Mouse (Mus musculus) midbrain, embryonic 13.5 days (tissue): ENCODE measurements around the gene Plcb4. TPM values are rescaled to one million over a fixed set of nuclear protein-coding genes. Genes with fewer than 3 reads are reported as not detected.

Experiments used
- ATAC-seq: fragments of 200-750 bp; cut with Nextera tagmentation; 2 replicates; pipeline ENCODE4 v1.8.0; 2017; ENCODE audit warnings: mild to moderate bottlenecking, moderate TSS enrichment, moderate library complexity
- H3K27ac ChIP-seq: fragments of 300-500 bp; sonication (generic); 2 replicates; pipeline ENCODE4 v1.5.1; 2015; ENCODE audit warnings: inconsistent platforms, mild to moderate bottlenecking, moderate library complexity
- H3K27me3 ChIP-seq: fragments of 300-500 bp; sonication (generic); 2 replicates; pipeline ENCODE4 v1.6.1; 2015; ENCODE audit warnings: mild to moderate bottlenecking, inconsistent platforms
- H3K36me3 ChIP-seq: fragments of 300-500 bp; sonication (generic); 2 replicates; pipeline ENCODE4 v1.6.1; 2015; ENCODE audit warnings: mild to moderate bottlenecking, inconsistent platforms
- H3K4me1 ChIP-seq: fragments of 300-500 bp; sonication (generic); replicated peaks from 2 replicates; pipeline ENCODE4 v1.6.1; 2015; ENCODE audit warnings: inconsistent platforms
- H3K4me2 ChIP-seq: fragments of 300-500 bp; sonication (generic); replicated peaks from 2 replicates; pipeline ENCODE4 v1.6.1; 2015; ENCODE audit warnings: moderate library complexity, mild to moderate bottlenecking, inconsistent platforms
- H3K4me3 ChIP-seq: fragments of 300-500 bp; sonication (generic); replicated peaks from 2 replicates; pipeline ENCODE4 v1.5.1; 2015; ENCODE audit warnings: mild to moderate bottlenecking, inconsistent platforms
- H3K9ac ChIP-seq: fragments of 300-500 bp; sonication (generic); replicated peaks from 2 replicates; pipeline ENCODE4 v1.6.1; 2015; ENCODE audit warnings: mild to moderate bottlenecking, inconsistent platforms
- H3K9me3 ChIP-seq: fragments of 300-500 bp; sonication (generic); 2 replicates; pipeline ENCODE4 v1.6.1; 2016; ENCODE audit warnings: mild to moderate bottlenecking, inconsistent platforms
- WGBS: fragments of 180-500 bp; shearing (Covaris S2); methylation state at CpG from one replicate; pipeline ENCODE4 v1.1.7; 2015; 5-methylcytosine and 5-hydroxymethylcytosine counted together
- polyA plus RNA-seq: library from polyadenylated mRNA; unstranded; fragments of >200 nt; fragmentation: Nextera tagmentation; extraction: Ambion mirVana; gene quantifications from 2 replicates; pipeline ENCODE4 v1.2.1, GENCODE M21; 2015

Gene Plcb4
- polyA plus RNA-seq, 1 experiment from 2014 or later = 38.2 TPM

GRCm38 (mm10) chr2:135676978-135677501 lies 18.2 kb downstream of the Plcb4 start:
- no peak overlapping the region for H3K27ac ChIP-seq
- H3K4me2 ChIP-seq = no peak overlapping the region
- no peaks in the 10 kb centered on the region for H3K27me3 ChIP-seq
- 48% methylated on average over 8 of the region's 8 CpGs for WGBS
- peaks cover 15% of the 10 kb centered on the region for H3K4me1 ChIP-seq
- H3K9ac ChIP-seq = no peak overlapping the region
- ATAC-seq = no peak
- H3K9me3 ChIP-seq = no peaks in the 10 kb centered on the region
- no peaks in the 10 kb centered on the region for H3K36me3 ChIP-seq
- H3K4me3 ChIP-seq = no peak overlapping the region

- ATAC-seq = no peak
- H3K9me3 ChIP-seq = no peaks in the 10 kb centered on the region
- WGBS = 48% methylated on average over 5 of the region's 5 CpGs
- no peak overlapping the region for H3K4me3 ChIP-seq
- H3K27me3 ChIP-seq = no peaks in the 10 kb centered on the region
- no peak overlapping the region for H3K27ac ChIP-seq
- H3K9ac ChIP-seq = no peak overlapping the region
- no peak overlapping the region for H3K4me2 ChIP-seq
- no peaks in the 10 kb centered on the region for H3K36me3 ChIP-seq
- peaks cover 15% of the 10 kb centered on the region for H3K4me1 ChIP-seq
Measured at GRCm38 (mm10) chr2:135677601-135678000, 18.8 kb downstream of the Plcb4 start.

- Histone ChIP-seq H3K4me3 (no peak overlapping the region), H3K9me3 (no peaks in the 10 kb centered on the region), H3K9ac (no peak overlapping the region), H3K27me3 (no peaks in the 10 kb centered on the region), H3K4me2 (no peak overlapping the region), H3K36me3 (no peaks in the 10 kb centered on the region), H3K4me1 (peaks cover 15% of the 10 kb centered on the region), H3K27ac (no peak overlapping the region)
- no peak for ATAC-seq
- 90% methylated on average over 8 of the region's 8 CpGs for WGBS
Measured at GRCm38 (mm10) chr2:135680001-135680400, 21.2 kb downstream of the Plcb4 start.

GRCm38 (mm10) chr2:135680406-135681134 lies 21.8 kb downstream of the Plcb4 start:
- Histone ChIP-seq H3K9ac (no peak overlapping the region), H3K4me3 (no peak overlapping the region), H3K4me2 (no peak overlapping the region), H3K4me1 (peaks cover 15% of the 10 kb centered on the region), H3K36me3 (no peaks in the 10 kb centered on the region), H3K9me3 (no peaks in the 10 kb centered on the region), H3K27ac (no peak overlapping the region), H3K27me3 (no peaks in the 10 kb centered on the region)
- 89% methylated on average over 5 of the region's 5 CpGs for WGBS
- no peak for ATAC-seq

- Histone ChIP-seq H3K9me3 (no peaks in the 10 kb centered on the region), H3K4me3 (no peak overlapping the region), H3K4me1 (peaks cover 4% of the 10 kb centered on the region; the same call in 1 of the 2 replicates), H3K36me3 (no peaks in the 10 kb centered on the region), H3K27me3 (no peaks in the 10 kb centered on the region), H3K9ac (no peak overlapping the region), H3K27ac (no peak overlapping the region), H3K4me2 (no peak overlapping the region)
- WGBS = 83% methylated on average over 10 of the region's 10 CpGs
- no peak for ATAC-seq
Measured at GRCm38 (mm10) chr2:135683684-135684440, 25.1 kb downstream of the Plcb4 start.

- 91% methylated on average over 4 of the region's 4 CpGs for WGBS
- H3K4me1 ChIP-seq = no peaks in the 10 kb centered on the region
- no peak overlapping the region for H3K27ac ChIP-seq
- no peaks in the 10 kb centered on the region for H3K9me3 ChIP-seq
- no peak for ATAC-seq
- H3K4me3 ChIP-seq = no peak overlapping the region
- no peaks in the 10 kb centered on the region for H3K36me3 ChIP-seq
- H3K9ac ChIP-seq = no peak overlapping the region
- H3K4me2 ChIP-seq = no peak overlapping the region
- no peaks in the 10 kb centered on the region for H3K27me3 ChIP-seq
Measured at GRCm38 (mm10) chr2:135686692-135687091, 27.9 kb downstream of the Plcb4 start.

GRCm38 (mm10) chr2:135687585-135687984 lies 28.8 kb downstream of the Plcb4 start:
- Histone ChIP-seq H3K27me3 (no peaks in the 10 kb centered on the region), H3K36me3 (no peaks in the 10 kb centered on the region), H3K9ac (no peak overlapping the region), H3K9me3 (no peaks in the 10 kb centered on the region), H3K4me1 (peaks cover 3% of the 10 kb centered on the region; the same call in 1 of the 2 replicates), H3K4me3 (no peak overlapping the region), H3K27ac (no peak overlapping the region), H3K4me2 (no peak overlapping the region)
- ATAC-seq = no peak
- 94% methylated on average over 5 of the region's 5 CpGs for WGBS

GRCm38 (mm10) chr2:135692568-135693488 lies 34.0 kb downstream of the Plcb4 start:
- no peaks in the 10 kb centered on the region for H3K27me3 ChIP-seq
- no peak overlapping the region for H3K4me2 ChIP-seq
- peak overlapping the region; percentile 8; the same call in 1 of the 2 replicates for H3K27ac ChIP-seq
- H3K36me3 ChIP-seq = no peaks in the 10 kb centered on the region
- H3K4me1 ChIP-seq = peaks cover 6% of the 10 kb centered on the region; the same call in 1 of the 2 replicates
- H3K9me3 ChIP-seq = no peaks in the 10 kb centered on the region
- H3K9ac ChIP-seq = no peak overlapping the region
- no peak for ATAC-seq
- H3K4me3 ChIP-seq = no peak overlapping the region
- 78% methylated on average over 12 of the region's 12 CpGs for WGBS

GRCm38 (mm10) chr2:135700686-135701413 lies 42.0 kb downstream of the Plcb4 start:
- no peaks in the 10 kb centered on the region for H3K27me3 ChIP-seq
- no peak overlapping the region for H3K27ac ChIP-seq
- no peaks in the 10 kb centered on the region for H3K36me3 ChIP-seq
- no peak overlapping the region for H3K9ac ChIP-seq
- ATAC-seq = no peak
- H3K4me2 ChIP-seq = no peak overlapping the region
- WGBS = 94% methylated on average over 7 of the region's 7 CpGs
- H3K4me3 ChIP-seq = no peak overlapping the region
- H3K9me3 ChIP-seq = no peaks in the 10 kb centered on the region
- no peaks in the 10 kb centered on the region for H3K4me1 ChIP-seq

- no peak overlapping the region for H3K27ac ChIP-seq
- H3K9ac ChIP-seq = no peak overlapping the region
- H3K36me3 ChIP-seq = no peaks in the 10 kb centered on the region
- H3K9me3 ChIP-seq = no peaks in the 10 kb centered on the region
- 92% methylated on average over 5 of the region's 5 CpGs for WGBS
- ATAC-seq = no peak
- no peaks in the 10 kb centered on the region for H3K27me3 ChIP-seq
- no peak overlapping the region for H3K4me2 ChIP-seq
- H3K4me3 ChIP-seq = no peak overlapping the region
- no peaks in the 10 kb centered on the region for H3K4me1 ChIP-seq
Measured at GRCm38 (mm10) chr2:135704673-135705072, 45.9 kb downstream of the Plcb4 start.

GRCm38 (mm10) chr2:135707305-135707704 lies 48.5 kb downstream of the Plcb4 start:
- Histone ChIP-seq H3K4me3 (no peak overlapping the region), H3K9ac (no peak overlapping the region), H3K27me3 (no peaks in the 10 kb centered on the region), H3K9me3 (no peaks in the 10 kb centered on the region), H3K4me1 (peaks cover 20% of the 10 kb centered on the region), H3K36me3 (no peaks in the 10 kb centered on the region), H3K4me2 (no peak overlapping the region), H3K27ac (no peak overlapping the region)
- no peak for ATAC-seq
- 93% methylated on average over 2 of the region's 2 CpGs for WGBS
